Mouse (Mus musculus): Measurements from ENCODE around the gene Antxrl. TPM values are rescaled to one million over a fixed set of nuclear protein-coding genes. Genes with fewer than 3 reads are reported as not detected.
A peak's percentile ranks its signal among the peaks of the same experiment; 100 is the strongest.

Gene Antxrl
- total RNA-seq, 4 experiments from 2014 or later: not detected

- peak; percentile 41 for DNase-seq
These were observed 52.4 kb downstream of the Antxrl start for GRCm38 (mm10) chr14:34104892-34105291.

GRCm38 (mm10) chr14:34106389-34107062 lies 54.0 kb downstream of the Antxrl start:
- DNase-seq: no peak

GRCm38 (mm10) chr14:34107594-34107993 lies 55.1 kb downstream of the Antxrl start:
- no peak for DNase-seq

- DNase-seq: no peak
These were observed 61.8 kb downstream of the Antxrl start for GRCm38 (mm10) chr14:34114311-34114710.

- DNase-seq: no peak
These were observed 66.7 kb downstream of the Antxrl start for GRCm38 (mm10) chr14:34119046-34119723.

- DNase-seq: no peak
These were observed 67.8 kb downstream of the Antxrl start for GRCm38 (mm10) chr14:34120016-34120910.

GRCm38 (mm10) chr14:34120923-34121351 lies 68.4 kb downstream of the Antxrl start:
- DNase-seq: no peak

GRCm38 (mm10) chr14:34121691-34122090 lies 69.2 kb downstream of the Antxrl start:
- DNase-seq: no peak

Other genes starting within 250 kb of the Antxrl start
- gene Gdf10, start 129.1 kb upstream of the Antxrl start, total RNA-seq (2022): 10 to 100 TPM in 3 of 4 experiments, 1 to 10 TPM in 1; 9.9 to 18.5 (median 13.3) TPM
- not detected for gene Gdf2, start 111.7 kb upstream of the Antxrl start, total RNA-seq (2022)
- gene Rbp3, start 98.7 kb upstream of the Antxrl start, total RNA-seq (2022): not detected
- under 1 TPM in 3 of 4 experiments, not detected in 1; 0.07 to 0.22 (median 0.08) TPM for gene Zfp488, start 73.9 kb upstream of the Antxrl start, total RNA-seq (2022)
- not detected for gene Gm30083, start 37.5 kb upstream of the Antxrl start, total RNA-seq (2022)
- under 1 TPM in 3 of 4 experiments, not detected in 1; 0.13 to 0.58 (median 0.38) TPM for gene Gm5460, start 35.9 kb upstream of the Antxrl start, total RNA-seq (2022)
- gene Anxa8, start 33.3 kb downstream of the Antxrl start, total RNA-seq (2022): 1 to 10 TPM; 1.2 to 3.1 (median 2.0) TPM
- gene A630023A22Rik, start 50.0 kb downstream of the Antxrl start, total RNA-seq (2022): not detected
- under 1 TPM in 1 of 4 experiments, not detected in 3; 0.07 TPM for gene Npy4r, start 99.8 kb downstream of the Antxrl start, total RNA-seq (2022)
- 1 to 10 TPM; 3.6 to 7.1 (median 4.7) TPM for gene Gprin2, start 148.9 kb downstream of the Antxrl start, total RNA-seq (2022)
- under 1 TPM; 0.15 to 0.38 (median 0.30) TPM for gene Syt15, start 166.9 kb downstream of the Antxrl start, total RNA-seq (2022)

All from adrenal gland, adult 8-10 months (tissue).